Mouse (Mus musculus) C2C12 (cell line): Measurements from ENCODE around the gene Large2.

Experiments
- CEBPB ChIP-seq: IDR thresholded peaks from one replicate; pipeline ENCODE4 v1.6.1; 2011; ENCODE audit warnings: low read depth, mild to moderate bottlenecking, control low read depth, moderate library complexity
- CTCF ChIP-seq: IDR thresholded peaks from one replicate; pipeline ENCODE4 v1.5.1; 2011; ENCODE audit not compliant: control insufficient read depth, insufficient read depth, insufficient read length
- FOSL1 ChIP-seq: IDR thresholded peaks from one replicate; pipeline ENCODE4 v1.8.0; 2011; ENCODE audit warnings: mild to moderate bottlenecking, low read length; ENCODE audit not compliant: poor library complexity, insufficient read depth, severe bottlenecking
- MAX ChIP-seq: IDR thresholded peaks from one replicate; pipeline ENCODE4 v1.6.1; 2011; ENCODE audit warnings: mild to moderate bottlenecking, control low read depth
- MYOD1 ChIP-seq: IDR thresholded peaks from one replicate; pipeline ENCODE4 v1.6.1; 2011; ENCODE audit warnings: low read depth; ENCODE audit not compliant: control insufficient read depth, insufficient read length
- MYOG ChIP-seq: IDR thresholded peaks from one replicate; pipeline ENCODE4 v1.6.1; 2011; ENCODE audit not compliant: control insufficient read depth, insufficient read length; ENCODE audit errors: extremely low read depth
- USF1 ChIP-seq: IDR thresholded peaks from one replicate; pipeline ENCODE4 v1.6.1; 2011; ENCODE audit warnings: low read depth, mild to moderate bottlenecking, control low read depth, moderate library complexity

DNA sequence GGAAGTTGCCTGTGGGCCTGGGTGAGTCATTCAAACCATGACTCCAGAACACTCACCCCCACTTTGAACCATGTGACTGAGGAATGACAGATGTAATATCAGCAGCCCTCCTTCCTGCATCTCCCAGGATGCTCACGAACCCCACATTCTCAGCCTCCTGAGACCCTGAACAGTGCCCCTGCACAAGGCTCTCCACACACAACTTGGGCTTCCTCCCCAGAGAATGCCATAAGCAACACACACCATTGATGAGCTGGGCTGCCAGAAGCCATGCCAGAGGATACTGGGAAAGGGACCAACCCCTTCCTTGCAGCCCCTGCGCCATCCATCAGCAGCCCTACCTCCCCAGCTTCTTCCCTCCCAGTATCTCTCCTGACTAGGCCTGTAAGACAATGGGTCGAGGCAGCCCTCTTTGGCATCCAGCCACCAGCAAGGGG lies 13.4 kb upstream of the Large2 start:
- peak; percentile 45 for TF ChIP-seq USF1
- TF ChIP-seq CTCF, result no peak
- no peak for TF ChIP-seq MAX
- TF ChIP-seq CEBPB, result no peak
- TF ChIP-seq FOSL1, result no peak
- TF ChIP-seq MYOD1, result no peak
- no peak for TF ChIP-seq MYOG
